Mouse (Mus musculus): ENCODE data around the gene Nhej1.

The Nhej1 gene

GRCm38 (mm10) chr1:75128641-75129040, 3.6 kb upstream of the Nhej1 start:
- DNase-seq (ENCODE audit: extremely low read depth, low read depth, low spot score): no peak

GRCm38 (mm10) chr1:75125418-75125817, 418 bp upstream of the Nhej1 start:
- no peak for DNase-seq (ENCODE audit: extremely low read depth, low read depth, low spot score)

GRCm38 (mm10) chr1:75122211-75122610, 2.8 kb downstream of the Nhej1 start:
- no peak for DNase-seq (ENCODE audit: extremely low read depth, low read depth, low spot score)

GRCm38 (mm10) chr1:75052091-75052490, 72.9 kb downstream of the Nhej1 start:
- DNase-seq (ENCODE audit: extremely low read depth, low read depth, low spot score): no peak

- no peak for DNase-seq (ENCODE audit: extremely low read depth, low read depth, low spot score)
These were observed 73.6 kb downstream of the Nhej1 start for GRCm38 (mm10) chr1:75051428-75051827.

GRCm38 (mm10) chr1:75048571-75048970, 76.4 kb downstream of the Nhej1 start:
- DNase-seq (ENCODE audit: extremely low read depth, low read depth, low spot score): no peak

- no peak for DNase-seq (ENCODE audit: extremely low read depth, low read depth, low spot score)
These were observed 77.0 kb downstream of the Nhej1 start for GRCm38 (mm10) chr1:75048041-75048440.

GRCm38 (mm10) chr1:75040429-75040828, 84.6 kb downstream of the Nhej1 start:
- no peak for DNase-seq (ENCODE audit: extremely low read depth, low read depth, low spot score)

GRCm38 (mm10) chr1:75032041-75032440, 93.0 kb downstream of the Nhej1 start:
- DNase-seq (ENCODE audit: extremely low read depth, low read depth, low spot score): no peak

GRCm38 (mm10) chr1:75027061-75027779, 97.8 kb downstream of the Nhej1 start:
- no peak for DNase-seq (ENCODE audit: extremely low read depth, low read depth, low spot score)

- no peak for DNase-seq (ENCODE audit: extremely low read depth, low read depth, low spot score)
These were observed 100.4 kb downstream of the Nhej1 start for GRCm38 (mm10) chr1:75024419-75025199.

- no peak for DNase-seq (ENCODE audit: extremely low read depth, low read depth, low spot score)
These were observed 102.8 kb downstream of the Nhej1 start for GRCm38 (mm10) chr1:75022216-75022615.

- no peak for DNase-seq (ENCODE audit: extremely low read depth, low read depth, low spot score)
These were observed 108.2 kb downstream of the Nhej1 start for GRCm38 (mm10) chr1:75016846-75017245.

- DNase-seq (ENCODE audit: extremely low read depth, low read depth, low spot score): no peak
These were observed 109.3 kb downstream of the Nhej1 start for GRCm38 (mm10) chr1:75015551-75016265.

GRCm38 (mm10) chr1:75014210-75014845, 110.7 kb downstream of the Nhej1 start:
- DNase-seq (ENCODE audit: extremely low read depth, low read depth, low spot score): no peak

GRCm38 (mm10) chr1:75010817-75011216, 114.2 kb downstream of the Nhej1 start:
- DNase-seq (ENCODE audit: extremely low read depth, low read depth, low spot score): no peak

- DNase-seq (ENCODE audit: extremely low read depth, low read depth, low spot score): no peak
These were observed 114.8 kb downstream of the Nhej1 start for GRCm38 (mm10) chr1:75010203-75010602.

- no peak for DNase-seq (ENCODE audit: extremely low read depth, low read depth, low spot score)
These were observed 119.0 kb downstream of the Nhej1 start for GRCm38 (mm10) chr1:75006016-75006415.

GRCm38 (mm10) chr1:75001183-75001582, 123.8 kb downstream of the Nhej1 start:
- no peak for DNase-seq (ENCODE audit: extremely low read depth, low read depth, low spot score)

GRCm38 (mm10) chr1:75000496-75000895, 124.5 kb downstream of the Nhej1 start:
- DNase-seq (ENCODE audit: extremely low read depth, low read depth, low spot score): no peak

- DNase-seq (ENCODE audit: extremely low read depth, low read depth, low spot score): no peak
These were observed 125.8 kb downstream of the Nhej1 start for GRCm38 (mm10) chr1:74999173-74999572.
